Mouse (Mus musculus): ENCODE data around the gene 4921504E06Rik. TPM values are rescaled to one million over a fixed set of nuclear protein-coding genes. Genes with fewer than 3 reads are reported as not detected.

Gene 4921504E06Rik
- total RNA-seq, 2 experiments from 2014 or later: not detected

DNA sequence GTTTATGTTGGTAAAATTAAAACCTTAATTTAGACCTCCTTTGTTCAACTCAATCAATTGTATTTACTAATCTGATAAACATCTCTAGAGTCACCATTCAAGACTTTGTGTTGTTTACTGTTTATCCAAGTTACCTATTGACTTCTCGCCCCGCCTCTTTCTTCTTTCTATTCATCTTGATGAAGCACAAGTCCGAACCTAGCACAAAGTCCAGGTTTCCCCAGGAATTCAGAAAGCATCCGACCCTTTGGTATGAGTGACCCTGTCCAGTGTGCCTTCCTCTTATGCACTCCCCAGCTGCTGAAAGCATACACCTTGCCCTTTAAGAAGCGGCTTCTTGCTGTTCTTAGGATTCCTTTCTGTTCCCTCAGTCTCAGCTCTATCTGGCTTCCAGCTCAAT lies 41.3 kb downstream of the 4921504E06Rik start:
- no peak for ATAC-seq (replicated peaks; ENCODE audit: low FRiP score, poor library complexity, severe bottlenecking)

DNA sequence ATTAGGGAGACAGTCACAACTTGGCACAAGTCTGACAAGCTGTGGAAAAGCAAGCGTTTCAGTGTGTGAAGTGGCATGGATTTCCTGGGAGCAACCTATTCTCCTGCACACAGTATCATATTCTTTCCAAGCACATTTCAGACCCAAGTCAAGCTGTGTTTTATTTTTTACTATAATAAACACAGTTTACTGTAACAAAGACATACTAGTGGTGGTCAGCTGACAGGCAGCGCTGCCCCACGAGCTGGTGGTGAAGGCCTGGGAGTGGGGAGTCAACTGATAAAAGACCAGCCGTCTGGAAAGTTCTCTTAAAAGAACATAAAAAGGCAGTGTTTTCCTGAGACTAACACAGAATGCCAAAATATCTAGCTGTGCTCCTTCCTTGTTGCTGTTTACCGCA lies 42.7 kb downstream of the 4921504E06Rik start:
- no peak for ATAC-seq (replicated peaks; ENCODE audit: low FRiP score, poor library complexity, severe bottlenecking)

DNA sequence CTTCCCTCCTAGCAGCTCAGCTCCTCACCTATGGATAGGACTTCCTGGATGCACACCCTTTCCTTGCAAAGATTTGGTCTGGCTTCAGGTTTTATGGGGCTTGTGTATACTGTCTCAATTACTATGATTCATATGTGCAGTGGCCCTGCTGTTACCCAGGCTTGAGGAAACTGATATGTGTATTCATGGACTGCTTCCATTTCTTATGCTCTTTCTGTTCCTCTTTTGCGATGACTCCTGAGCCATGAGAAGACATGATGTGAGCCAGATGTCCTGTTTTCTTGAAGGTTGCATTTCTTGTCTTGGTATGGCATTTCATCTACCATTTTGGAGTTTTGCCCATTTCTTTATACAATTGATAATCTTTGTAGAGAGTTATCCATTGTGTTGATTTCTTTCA lies 48.0 kb downstream of the 4921504E06Rik start:
- no peak for ATAC-seq (replicated peaks; ENCODE audit: low FRiP score, poor library complexity, severe bottlenecking)

DNA sequence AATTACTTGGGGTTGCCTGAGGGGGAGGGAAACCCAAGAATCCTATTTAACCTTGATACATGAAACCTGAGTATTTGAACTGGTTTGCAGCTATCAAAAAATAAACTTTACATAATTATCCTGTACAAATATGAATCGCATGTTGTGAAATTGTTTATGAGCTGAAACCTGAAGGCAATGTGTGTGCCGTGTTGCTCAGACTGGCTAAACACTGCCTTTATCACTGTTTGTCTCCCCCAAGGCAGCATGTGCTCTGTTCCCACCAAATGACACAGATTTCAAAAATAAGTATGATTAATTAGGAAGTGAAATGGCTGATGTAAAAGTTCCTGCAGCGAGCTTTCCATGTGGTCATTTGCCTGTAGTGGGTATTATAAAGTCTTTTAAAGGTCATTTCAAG lies 63.5 kb downstream of the 4921504E06Rik start:
- ATAC-seq (replicated peaks; ENCODE audit: low FRiP score, poor library complexity, severe bottlenecking): no peak

DNA sequence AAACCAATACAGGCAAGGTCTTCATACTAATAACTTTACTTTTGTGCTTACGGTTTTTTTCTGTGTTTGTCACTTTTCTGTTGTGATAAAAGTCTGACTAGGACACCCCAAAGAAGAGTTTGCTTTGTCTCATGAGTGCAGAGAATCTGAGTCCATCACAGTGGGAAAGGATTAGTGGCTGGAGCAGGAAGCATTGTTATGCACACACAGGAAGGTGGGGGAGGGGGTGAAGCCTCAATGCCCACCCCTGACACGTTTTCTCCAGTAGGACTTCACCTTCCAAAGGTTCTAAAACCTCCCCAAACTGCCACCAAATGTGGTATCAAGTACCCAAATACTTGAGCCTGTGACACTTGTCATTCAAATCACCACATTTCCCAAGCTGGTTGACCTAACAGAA lies 91.8 kb downstream of the 4921504E06Rik start:
- no peak for ATAC-seq (replicated peaks; ENCODE audit: low FRiP score, poor library complexity, severe bottlenecking)

DNA sequence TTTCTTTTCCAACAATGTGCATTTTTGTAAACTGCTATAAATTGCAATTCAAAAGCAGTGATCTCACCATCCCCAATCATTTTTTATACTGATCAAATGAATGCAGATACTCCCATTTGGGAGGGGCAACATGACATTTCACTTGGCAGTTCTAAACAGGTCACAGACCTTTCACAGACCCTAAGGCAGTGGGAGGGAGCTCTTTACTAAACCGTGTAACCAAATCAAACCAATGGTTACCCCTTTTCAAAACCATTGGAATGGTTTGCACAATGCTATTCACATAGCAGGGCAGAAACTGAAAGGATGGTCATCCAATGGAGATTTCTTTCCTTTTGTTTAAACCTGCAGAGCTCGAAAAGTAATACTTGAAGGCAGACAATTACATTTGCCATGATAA lies 94.9 kb downstream of the 4921504E06Rik start:
- no peak for ATAC-seq (replicated peaks; ENCODE audit: low FRiP score, poor library complexity, severe bottlenecking)

DNA sequence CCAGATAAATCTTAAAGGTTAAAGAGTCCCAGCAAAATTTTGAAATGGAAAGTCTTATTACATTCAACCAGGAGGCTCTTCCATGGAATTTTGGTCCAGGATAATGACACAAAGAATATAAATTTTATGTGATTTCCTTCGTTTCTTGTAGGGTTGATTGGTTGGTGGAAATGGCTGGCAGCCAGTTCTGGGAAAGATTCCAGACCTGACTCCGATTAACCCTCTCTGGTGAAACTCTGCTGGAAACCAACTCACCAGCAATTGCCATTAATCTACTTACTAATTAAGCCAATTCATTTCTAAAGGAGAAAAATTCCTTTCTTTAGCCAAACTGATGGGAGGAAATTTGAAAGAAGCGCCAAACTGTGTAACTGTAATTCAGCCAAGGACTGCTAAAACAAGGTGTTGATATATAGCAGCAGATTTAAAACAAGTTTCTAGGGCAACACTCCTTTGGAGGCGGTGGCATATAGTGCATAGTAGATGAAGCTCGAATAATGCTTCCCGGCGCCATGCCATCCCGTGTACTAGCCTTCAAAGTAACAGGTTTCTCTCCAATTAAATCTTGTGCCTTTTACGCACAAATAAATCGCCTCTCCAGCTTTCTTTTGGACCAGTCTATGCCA lies 97.7 kb downstream of the 4921504E06Rik start:
- no peak for ATAC-seq (replicated peaks; ENCODE audit: low FRiP score, poor library complexity, severe bottlenecking)

DNA sequence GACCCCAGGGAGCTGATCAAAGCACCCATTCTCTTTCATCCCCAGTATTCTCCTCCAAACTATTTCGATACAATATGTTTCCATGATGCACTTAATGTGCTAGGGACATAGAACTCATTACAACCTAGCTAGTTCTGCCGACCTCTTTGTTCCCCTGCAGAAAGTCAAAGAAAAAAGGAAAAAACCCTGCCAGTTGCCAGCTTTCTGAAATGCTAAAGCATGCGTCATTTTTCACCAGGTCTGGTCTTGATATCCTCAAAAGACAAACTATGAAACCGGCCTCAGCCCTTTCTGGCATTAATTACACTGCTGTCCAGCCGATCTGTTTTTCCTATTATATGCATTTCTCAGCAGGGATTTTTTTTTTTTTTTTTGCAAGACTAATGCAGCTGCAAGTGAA lies 98.5 kb downstream of the 4921504E06Rik start:
- ATAC-seq (replicated peaks; ENCODE audit: low FRiP score, poor library complexity, severe bottlenecking): no peak

DNA sequence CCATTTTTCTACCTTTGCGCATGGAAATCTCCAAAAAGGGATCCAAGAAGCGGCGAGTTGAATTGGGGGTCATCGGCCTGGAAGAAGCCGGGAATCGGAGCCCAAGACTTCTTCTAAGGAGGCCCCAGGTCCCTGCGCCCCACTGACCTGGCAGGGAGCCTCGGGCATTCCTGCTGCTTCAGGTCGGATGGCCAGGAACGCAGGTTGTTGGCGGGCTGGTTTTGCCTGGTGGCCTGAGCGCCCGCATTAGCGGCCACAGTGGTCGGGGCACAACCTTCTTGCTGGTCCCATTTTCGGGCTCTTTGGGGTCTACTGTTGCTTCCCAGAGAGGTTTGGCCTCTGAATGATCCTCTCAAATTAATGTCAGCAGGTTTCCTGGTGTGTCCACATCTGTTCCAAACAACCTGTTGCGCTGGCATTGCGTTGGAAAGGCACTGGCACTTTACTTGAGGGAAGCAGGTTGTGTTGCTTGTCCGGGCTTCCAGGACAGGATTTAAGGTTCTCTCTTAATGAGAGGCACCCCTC lies 101.1 kb downstream of the 4921504E06Rik start:
- no peak for ATAC-seq (replicated peaks; ENCODE audit: low FRiP score, poor library complexity, severe bottlenecking)

DNA sequence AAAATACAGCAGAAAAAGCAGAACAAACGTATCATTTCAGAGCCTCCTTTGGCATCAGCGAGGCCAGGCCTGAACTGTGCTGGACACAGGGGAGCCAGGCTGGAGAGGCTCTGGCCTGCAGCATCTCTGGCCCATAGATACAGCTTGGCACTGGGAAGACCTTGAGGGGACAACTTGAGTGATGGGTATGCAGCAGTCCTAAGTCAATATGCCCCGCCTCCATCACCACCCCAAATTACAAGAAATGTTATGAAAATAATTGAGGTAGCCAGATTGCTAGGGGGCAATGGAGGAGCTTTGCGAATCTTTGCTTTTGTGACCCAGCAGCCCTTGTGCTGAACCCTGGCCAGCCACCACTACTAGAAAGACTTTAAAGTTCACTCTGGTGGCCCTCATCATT lies 104.4 kb downstream of the 4921504E06Rik start:
- no peak for ATAC-seq (replicated peaks; ENCODE audit: low FRiP score, poor library complexity, severe bottlenecking)

DNA sequence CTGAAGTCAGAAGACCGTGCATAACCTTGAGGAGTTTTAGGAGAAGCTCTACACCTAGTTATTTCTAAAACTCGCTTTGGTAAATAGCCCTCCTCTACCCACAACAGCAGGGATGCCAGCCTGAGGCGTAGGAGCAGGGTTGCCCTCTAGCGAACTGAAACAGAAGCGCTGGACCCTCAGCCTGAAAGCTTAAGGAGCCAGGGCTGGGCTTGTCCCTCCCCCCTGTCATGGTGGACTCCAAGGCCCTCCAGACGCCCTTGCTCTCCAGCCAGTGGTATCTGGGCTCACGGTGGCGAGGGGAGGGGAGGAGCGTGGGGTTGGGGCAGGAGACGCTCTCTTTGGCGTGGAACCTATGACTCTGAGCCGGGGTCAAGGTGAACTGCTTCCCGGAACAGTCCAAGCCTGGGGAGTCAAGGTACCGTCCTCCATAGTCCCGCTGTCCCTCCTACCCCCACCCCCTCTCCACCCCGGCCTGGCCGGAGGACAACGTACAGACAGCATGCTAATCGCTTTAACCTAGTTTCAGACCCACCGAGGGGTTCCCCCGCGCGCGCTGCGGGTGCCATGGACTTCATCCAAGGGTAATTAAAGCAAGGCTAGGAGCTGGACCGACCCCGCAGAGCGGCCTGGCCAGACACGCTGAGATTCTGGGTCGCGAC lies 105.5 kb downstream of the 4921504E06Rik start:
- no peak for ATAC-seq (replicated peaks; ENCODE audit: low FRiP score, poor library complexity, severe bottlenecking)

DNA sequence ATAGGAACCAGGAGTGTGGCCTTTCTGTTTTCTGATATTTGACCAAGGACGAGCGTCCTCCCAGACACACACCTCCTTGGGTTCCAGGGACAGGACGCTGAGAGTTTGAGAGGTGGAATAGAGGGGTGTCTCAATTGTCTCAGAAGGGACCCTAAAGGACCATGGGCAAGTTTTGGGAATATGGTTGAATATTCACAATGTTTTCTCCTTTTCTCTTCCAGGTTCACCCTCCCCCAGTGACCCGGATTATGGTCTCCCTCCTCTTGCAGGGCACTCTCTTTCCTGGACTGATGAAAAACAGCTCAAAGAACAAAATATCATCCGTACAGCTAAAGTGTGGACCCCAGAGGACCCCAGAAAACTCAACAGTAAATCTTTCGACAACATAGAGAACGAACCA lies 107.0 kb downstream of the 4921504E06Rik start:
- ATAC-seq (replicated peaks; ENCODE audit: low FRiP score, poor library complexity, severe bottlenecking): no peak

DNA sequence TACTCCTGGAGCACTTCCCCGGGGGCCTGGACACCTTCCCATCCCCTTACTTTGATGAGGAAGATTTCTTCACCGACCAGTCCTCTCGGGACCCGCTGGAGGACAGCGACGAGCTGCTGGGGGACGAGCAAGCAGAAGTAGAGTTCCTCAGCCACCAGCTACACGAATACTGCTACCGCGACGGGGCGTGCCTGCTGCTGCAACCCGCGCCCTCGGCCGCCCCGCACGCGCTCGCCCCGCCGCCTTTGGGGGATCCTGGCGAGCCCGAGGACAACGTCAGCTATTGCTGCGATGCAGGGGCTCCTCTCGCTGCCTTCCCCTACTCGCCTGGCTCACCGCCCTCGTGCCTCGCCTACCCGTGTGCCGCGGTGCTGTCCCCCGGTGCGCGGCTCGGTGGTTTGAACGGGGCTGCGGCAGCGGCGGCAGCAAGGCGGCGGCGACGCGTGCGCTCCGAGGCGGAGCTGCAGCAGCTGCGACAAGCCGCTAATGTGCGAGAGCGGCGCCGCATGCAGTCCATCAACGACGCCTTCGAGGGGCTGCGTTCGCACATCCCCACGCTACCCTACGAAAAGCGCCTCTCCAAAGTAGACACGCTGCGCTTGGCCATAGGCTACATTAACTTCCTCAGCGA lies 107.7 kb downstream of the 4921504E06Rik start:
- no peak for ATAC-seq (replicated peaks; ENCODE audit: low FRiP score, poor library complexity, severe bottlenecking)

DNA sequence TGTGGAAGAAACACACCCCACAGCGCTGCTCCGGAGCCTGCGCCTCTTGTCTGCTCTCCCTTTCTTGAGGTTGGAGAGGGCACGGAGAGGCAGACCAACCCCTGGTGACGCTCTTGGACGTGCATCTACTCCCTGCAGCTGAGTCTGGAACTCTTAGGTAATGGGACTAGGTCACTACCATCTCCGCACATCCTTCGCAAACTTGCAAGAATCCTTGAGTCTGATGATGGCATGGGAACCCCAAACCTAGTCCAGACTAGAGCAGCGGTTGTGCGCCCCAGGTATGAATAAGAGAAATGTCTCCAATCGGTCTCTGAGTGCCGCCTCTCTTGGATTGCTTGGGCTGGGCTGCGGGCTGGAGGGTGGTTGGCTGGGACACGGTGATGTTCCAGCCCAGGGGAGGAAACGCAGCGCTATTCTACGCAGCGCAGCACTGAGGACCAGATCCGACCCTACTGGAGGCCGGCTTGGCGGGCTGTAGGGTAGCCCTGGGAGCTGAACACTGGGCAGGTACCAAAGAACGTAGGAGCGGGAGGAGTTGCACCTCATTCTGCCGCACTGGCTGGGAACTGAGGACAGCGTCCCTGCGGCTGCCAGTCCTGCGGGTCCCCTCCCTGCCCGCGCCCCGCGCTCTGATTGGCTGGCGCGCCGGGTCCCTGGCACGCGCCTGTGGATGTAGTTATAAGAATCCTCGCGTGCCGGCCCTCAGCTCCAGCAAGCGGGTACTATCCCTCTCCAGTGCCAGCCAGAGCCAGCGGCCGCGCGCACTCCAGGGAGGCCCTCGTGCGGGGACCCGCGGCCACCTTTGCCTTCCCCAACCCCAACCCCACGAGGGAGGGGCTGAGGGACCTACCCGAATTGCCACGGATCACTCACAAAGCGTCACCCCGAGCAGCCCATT lies 108.5 kb downstream of the 4921504E06Rik start, which contains the start of gene Ptf1a:
TSS of gene Ptf1a (plus strand) at position 733 of the 901 bp plus-strand sequence.
- no peak for ATAC-seq (replicated peaks; ENCODE audit: low FRiP score, poor library complexity, severe bottlenecking)

DNA sequence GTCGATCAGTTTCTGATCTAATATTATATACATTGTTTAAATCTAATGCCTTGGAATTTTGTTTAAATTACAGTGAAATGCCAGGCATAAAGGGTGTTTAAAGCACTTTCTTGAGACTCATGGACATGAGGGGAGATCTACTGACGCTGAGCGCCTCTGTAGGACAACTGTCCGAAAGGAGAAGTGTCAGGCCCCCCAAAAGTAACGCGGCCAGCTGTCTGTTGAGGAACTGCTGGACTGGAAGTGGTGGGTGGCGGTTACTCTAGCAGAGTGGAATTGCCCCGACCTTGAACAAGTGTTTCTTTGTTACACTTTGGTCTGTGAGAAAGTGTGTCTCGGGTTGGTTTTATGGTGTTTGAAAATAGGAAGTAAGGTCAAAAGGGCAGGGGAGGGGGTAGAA lies 109.4 kb downstream of the 4921504E06Rik start:
- no peak for ATAC-seq (replicated peaks; ENCODE audit: low FRiP score, poor library complexity, severe bottlenecking)

DNA sequence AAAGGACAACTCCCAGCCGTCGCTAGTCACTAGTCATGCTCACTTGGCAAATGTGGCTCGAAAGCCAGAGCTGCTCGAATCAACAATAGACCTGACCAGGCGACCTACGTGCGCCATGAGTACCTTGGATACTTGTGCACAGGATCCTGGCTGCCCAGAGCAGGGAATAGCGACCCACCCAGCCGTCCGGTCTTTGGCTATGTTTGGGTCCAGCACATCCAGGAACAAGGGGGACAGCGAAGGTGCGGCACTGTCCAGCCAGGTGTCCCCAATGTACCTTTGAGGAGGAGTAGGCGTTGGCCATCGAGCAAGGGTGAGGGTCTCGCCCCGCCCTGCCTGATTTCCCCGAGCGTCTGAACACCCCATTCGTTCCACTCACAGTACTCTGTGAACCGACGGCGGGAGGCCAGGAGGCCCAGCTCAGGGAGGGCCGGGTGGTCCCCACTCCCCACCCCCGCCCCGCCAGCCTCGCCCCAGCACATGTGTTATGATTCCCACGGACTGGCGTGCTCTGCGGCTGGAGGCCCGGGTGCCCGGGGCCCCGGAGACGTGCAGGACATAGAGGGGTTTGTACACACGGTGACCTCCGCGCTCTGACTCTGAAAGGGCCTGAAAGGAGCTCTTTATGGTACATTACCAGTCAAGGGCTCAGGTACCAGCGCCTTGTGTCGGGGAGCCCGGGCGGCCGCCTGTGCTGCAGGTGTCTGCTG lies 121.9 kb downstream of the 4921504E06Rik start:
- ATAC-seq (replicated peaks; ENCODE audit: low FRiP score, poor library complexity, severe bottlenecking): no peak

DNA sequence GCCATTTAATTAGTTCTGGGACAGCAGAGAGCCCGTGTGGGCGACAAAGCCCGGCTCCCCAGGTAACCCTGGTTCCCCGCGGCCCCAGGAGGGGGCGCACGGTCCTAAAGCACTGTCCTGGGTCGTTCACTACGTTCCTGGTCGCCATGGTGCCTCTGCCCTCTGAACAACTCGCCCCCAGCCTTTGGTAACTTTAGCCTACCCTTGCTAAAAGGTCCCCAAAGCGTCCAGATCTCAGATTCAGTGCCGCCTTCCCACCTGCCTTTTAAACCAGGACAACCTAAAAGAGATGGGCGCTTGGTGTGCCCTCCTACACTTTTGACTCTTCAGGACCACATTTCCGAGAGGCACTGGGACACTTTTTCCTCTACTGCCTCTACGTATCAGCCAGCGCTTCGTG lies 122.5 kb downstream of the 4921504E06Rik start:
- no peak for ATAC-seq (replicated peaks; ENCODE audit: low FRiP score, poor library complexity, severe bottlenecking)

DNA sequence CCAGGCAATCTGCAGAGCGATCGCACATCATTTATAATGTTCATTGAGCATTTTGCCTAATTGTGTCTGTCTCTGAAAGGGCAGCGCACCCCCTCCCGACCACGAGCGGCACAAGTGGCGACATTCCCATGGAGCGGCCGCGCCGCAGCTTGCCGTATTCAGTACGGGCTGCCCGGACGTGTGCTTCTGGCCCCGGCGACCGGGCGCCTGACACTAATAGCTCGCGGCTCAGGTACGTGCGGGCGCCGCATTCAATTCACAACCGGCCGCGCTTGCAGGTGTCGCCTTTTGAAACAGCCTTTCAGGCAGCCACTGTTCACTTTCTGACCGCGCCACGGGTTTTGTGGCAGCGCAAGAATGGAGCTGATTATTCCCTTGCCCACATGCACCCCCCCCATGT lies 123.0 kb downstream of the 4921504E06Rik start:
- no peak for ATAC-seq (replicated peaks; ENCODE audit: low FRiP score, poor library complexity, severe bottlenecking)
